Mouse (Mus musculus): Measurements from ENCODE around the gene Ldlrap1. TPM values are rescaled to one million over a fixed set of nuclear protein-coding genes. Genes with fewer than 3 reads are reported as not detected.

Ldlrap1 gene
- polyA plus RNA-seq, 1 experiment from 2014 or later: 33.9 TPM

DNA sequence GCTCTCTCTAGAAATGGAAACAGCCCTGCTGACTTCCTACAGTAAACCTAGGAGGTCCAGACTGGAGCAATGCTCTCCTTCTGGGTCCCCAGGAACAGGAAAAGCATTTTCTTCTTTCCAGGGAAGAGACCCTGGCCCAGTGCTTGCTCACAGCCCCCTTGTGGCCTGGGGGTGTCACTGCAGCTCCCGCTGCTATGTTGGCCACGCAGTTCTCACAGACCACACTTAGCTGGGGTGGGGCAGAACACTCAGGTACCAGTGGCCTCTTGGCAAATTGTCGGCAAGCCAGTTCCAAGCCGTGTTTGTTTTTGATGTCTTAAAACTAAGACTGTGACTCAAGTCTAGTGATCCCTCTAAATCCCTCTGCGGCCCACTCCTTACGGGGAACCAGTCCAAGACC, 65.9 kb downstream of the Ldlrap1 start:
- H3K4me2 ChIP-seq: peak overlapping the region; percentile 99
- H3K36me3 ChIP-seq: no peaks in the 10 kb centered on the region
- H3K27me3 ChIP-seq: peaks cover 11% of the 10 kb centered on the region
- H3K9me3 ChIP-seq: no peaks in the 10 kb centered on the region
- WGBS: 29% methylated on average over 6 of the region's 6 CpGs
- peaks cover 43% of the 10 kb centered on the region for H3K4me1 ChIP-seq
- no peak overlapping the region for H3K9ac ChIP-seq
- peak overlapping the region; percentile 66 for H3K4me3 ChIP-seq
- ATAC-seq (ENCODE audit: insufficient number of reproducible peaks, low FRiP score, low TSS enrichment, low read depth): no peak
- no peak overlapping the region for H3K27ac ChIP-seq

DNA sequence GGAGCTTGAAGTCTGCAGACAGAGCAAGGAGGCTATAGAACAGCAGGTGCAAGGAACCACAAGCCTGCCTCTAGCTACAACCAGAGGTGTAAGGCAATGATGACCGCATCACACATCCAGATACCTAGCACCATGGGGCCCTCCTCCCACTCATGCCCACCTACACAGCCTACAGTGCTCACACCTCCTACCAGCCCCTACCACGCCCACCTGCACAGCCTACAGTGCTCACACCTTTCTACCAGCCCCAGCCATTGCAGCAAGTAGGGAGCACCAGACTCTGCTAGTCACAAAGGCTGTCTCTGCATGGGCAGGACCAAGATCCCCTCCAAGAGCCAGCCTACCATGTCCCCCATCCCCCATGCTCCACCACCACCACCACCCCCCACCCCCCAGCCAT, 66.9 kb downstream of the Ldlrap1 start:
- H3K4me3 ChIP-seq: no peak overlapping the region
- WGBS: 98% methylated on average over 2 of the region's 2 CpGs
- no peak overlapping the region for H3K9ac ChIP-seq
- H3K36me3 ChIP-seq: no peaks in the 10 kb centered on the region
- peaks cover 43% of the 10 kb centered on the region for H3K4me1 ChIP-seq
- H3K27ac ChIP-seq: no peak overlapping the region
- peaks cover 11% of the 10 kb centered on the region for H3K27me3 ChIP-seq
- ATAC-seq (ENCODE audit: insufficient number of reproducible peaks, low FRiP score, low TSS enrichment, low read depth): no peak
- no peaks in the 10 kb centered on the region for H3K9me3 ChIP-seq
- no peak overlapping the region for H3K4me2 ChIP-seq

DNA sequence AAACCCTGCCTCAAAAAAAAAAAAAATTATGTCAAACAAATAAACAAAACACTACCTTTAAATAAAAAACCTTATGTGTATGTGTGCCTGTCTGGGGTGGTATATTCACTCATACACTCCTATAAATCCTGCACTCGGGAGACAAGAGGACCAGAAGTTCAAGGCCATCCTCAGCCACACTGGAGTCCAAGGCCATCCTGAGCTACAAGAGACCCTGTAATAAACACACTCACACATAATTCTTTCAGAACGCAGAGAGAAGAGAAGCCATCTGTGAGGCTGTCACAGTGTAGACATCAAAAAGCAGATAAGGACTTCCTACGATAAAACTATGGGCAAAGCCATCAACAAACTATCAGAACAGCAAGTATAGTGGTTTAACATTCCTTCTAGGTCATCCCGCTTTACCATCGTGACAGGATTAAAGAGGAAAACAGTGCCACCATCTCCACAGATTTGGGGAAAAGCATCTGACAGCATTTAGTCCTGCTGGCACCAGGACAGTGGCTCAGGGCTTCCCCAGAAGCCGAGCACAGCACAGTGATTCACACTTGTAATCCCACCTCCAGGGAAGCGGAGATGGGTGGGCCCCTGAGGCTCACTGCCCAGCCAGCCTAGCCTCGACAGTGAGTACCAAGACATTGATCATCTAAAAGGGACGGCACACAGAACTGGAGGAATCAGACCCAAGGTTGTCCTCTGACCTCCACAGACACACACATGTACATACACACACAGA, 74.5 kb downstream of the Ldlrap1 start:
- Histone ChIP-seq H3K27me3 (no peaks in the 10 kb centered on the region), H3K4me3 (no peak overlapping the region), H3K27ac (no peak overlapping the region), H3K4me2 (no peak overlapping the region), H3K36me3 (no peaks in the 10 kb centered on the region), H3K4me1 (0 out of 2 replicates have a peak, but pooled peaks cover 3% of the 10 kb centered on the region), H3K9me3 (no peaks in the 10 kb centered on the region), H3K9ac (no peak overlapping the region)
- no peak for ATAC-seq (ENCODE audit: insufficient number of reproducible peaks, low FRiP score, low TSS enrichment, low read depth)
- WGBS: 76% methylated on average over 9 of the region's 9 CpGs

DNA sequence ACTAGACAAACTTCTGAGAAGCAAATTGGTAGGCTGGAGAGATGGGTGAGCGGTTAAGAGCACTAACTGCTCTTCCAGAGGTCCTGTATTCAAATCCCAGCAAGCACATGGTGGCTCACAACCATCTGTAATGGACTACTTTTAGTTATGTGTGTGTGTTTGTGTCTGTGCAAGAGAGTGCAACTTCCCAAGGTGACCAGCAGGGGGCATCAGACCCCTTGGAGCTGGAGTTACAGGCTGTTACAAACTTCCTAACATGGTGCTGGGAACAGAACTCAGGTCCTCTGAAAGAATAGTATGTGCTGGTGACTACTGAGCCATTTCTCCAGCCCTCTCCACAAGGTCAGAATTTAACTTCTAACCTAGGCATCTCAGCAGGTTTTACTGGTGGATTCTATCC, 75.4 kb downstream of the Ldlrap1 start:
- Histone ChIP-seq H3K9ac (no peak overlapping the region), H3K27ac (no peak overlapping the region), H3K4me2 (no peak overlapping the region), H3K4me3 (no peak overlapping the region), H3K36me3 (no peaks in the 10 kb centered on the region), H3K27me3 (no peaks in the 10 kb centered on the region), H3K4me1 (0 out of 2 replicates have a peak, but pooled peaks cover 3% of the 10 kb centered on the region), H3K9me3 (no peaks in the 10 kb centered on the region)
- 95% methylated on average over 1 of the region's 1 CpGs for WGBS
- ATAC-seq (ENCODE audit: insufficient number of reproducible peaks, low FRiP score, low TSS enrichment, low read depth): no peak

Other genes with a start within 250 kb of the Ldlrap1 start
- gene Mtfr1l, start 232.6 kb downstream of the Ldlrap1 start, polyA plus RNA-seq (2015; fragmentation: Nextera tagmentation; extraction: Ambion mirVana): 105 and 114 TPM in 2 replicates
- 17.2 and 21.9 TPM in 2 replicates for gene Selenon, start 215.9 kb downstream of the Ldlrap1 start, polyA plus RNA-seq (2015; fragmentation: Nextera tagmentation; extraction: Ambion mirVana)
- gene Man1c1, start 63.7 kb downstream of the Ldlrap1 start, polyA plus RNA-seq (2015; fragmentation: Nextera tagmentation; extraction: Ambion mirVana): 4.7 and 5.6 TPM in 2 replicates
- gene Maco1, start 85.3 kb upstream of the Ldlrap1 start, polyA plus RNA-seq (2015; fragmentation: Nextera tagmentation; extraction: Ambion mirVana): 39.1 and 44.7 TPM in 2 replicates
- 2.7 and 4.0 TPM in 2 replicates for gene Rhd, start 96.5 kb upstream of the Ldlrap1 start, polyA plus RNA-seq (2015; fragmentation: Nextera tagmentation; extraction: Ambion mirVana)
- gene Tmem50a, start 147.0 kb upstream of the Ldlrap1 start, polyA plus RNA-seq (2015; fragmentation: Nextera tagmentation; extraction: Ambion mirVana): 193 and 203 TPM in 2 replicates
- 496 and 523 TPM in 2 replicates for gene Rsrp1, start 155.6 kb upstream of the Ldlrap1 start, polyA plus RNA-seq (2015; fragmentation: Nextera tagmentation; extraction: Ambion mirVana)
- gene Syf2, start 162.9 kb upstream of the Ldlrap1 start, polyA plus RNA-seq (2015; fragmentation: Nextera tagmentation; extraction: Ambion mirVana): 76.6 and 80.6 TPM in 2 replicates